Mouse (Mus musculus) bone marrow macrophage, adult 2 months (primary cell): Measurements from ENCODE around the gene Mrps26.

Experiments
- CTCF ChIP-seq: IDR thresholded peaks from 2 replicates; pipeline ENCODE4 v1.5.1; 2012; ENCODE audit warnings: low read depth, mild to moderate bottlenecking, low read length, moderate library complexity
- POLR2A ChIP-seq: IDR thresholded peaks from 2 replicates; pipeline ENCODE4 v1.6.1; 2012; ENCODE audit warnings: mild to moderate bottlenecking, low read depth, low read length, borderline replicate concordance

DNA sequence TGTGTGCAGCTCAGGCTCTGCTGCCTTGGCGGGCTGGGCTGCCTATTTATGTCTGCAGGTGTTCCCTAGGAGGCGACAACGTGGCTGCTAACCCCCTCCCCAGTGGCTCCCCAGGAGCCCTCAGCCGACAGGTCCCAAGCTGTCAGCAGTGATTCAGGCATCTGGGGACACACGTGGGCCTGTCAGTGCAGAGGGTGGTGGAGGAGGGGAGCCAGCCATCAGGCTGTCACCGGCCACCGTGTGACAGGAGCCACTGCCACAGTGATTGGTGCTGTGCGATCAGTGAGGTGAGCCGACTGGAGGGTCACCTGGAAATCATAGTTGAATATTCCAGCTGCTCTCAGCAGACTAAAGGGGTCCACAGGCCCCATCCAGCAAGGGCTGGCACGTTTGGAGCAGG lies 19.0 kb downstream of the Mrps26 start, which contains the start of gene Avp:
- TF ChIP-seq CTCF (no peak), POLR2A (no peak)
